Mouse (Mus musculus) 416B (cell line): ENCODE results near the gene Tacc3.

Experiments
- DNase-seq: peaks from one replicate; pipeline ENCODE4 v3.0.0; 2011; ENCODE audit warnings: low read depth

The Tacc3 gene

GRCm38 (mm10) chr5:33723019-33723640 lies 65.2 kb downstream of the Tacc3 start:
- DNase-seq, result no peak

- DNase-seq, result no peak
Observed at GRCm38 (mm10) chr5:33723641-33724465, 65.9 kb downstream of the Tacc3 start.

- no peak for DNase-seq
Observed at GRCm38 (mm10) chr5:33726081-33726647, 68.2 kb downstream of the Tacc3 start.

- no peak for DNase-seq
Observed at GRCm38 (mm10) chr5:33726891-33727290, 69.0 kb downstream of the Tacc3 start.
